Mouse (Mus musculus) forebrain, embryonic 10.5 days (tissue): ENCODE results near the gene Rnf187. TPM values are rescaled to one million over a fixed set of nuclear protein-coding genes. Genes with fewer than 3 reads are reported as not detected.

ENCODE experiments used
- DNase-seq: peaks from one replicate; pipeline ENCODE4 v3.0.0-alpha.2; 2017; ENCODE audit warnings: low spot score; ENCODE audit errors: extremely low spot score
- H3K27ac ChIP-seq: fragments of 300-500 bp; sonication (generic); 2 replicates; pipeline ENCODE4 v1.5.1; 2016; ENCODE audit warnings: mild to moderate bottlenecking
- H3K27me3 ChIP-seq: fragments of 300-500 bp; sonication (generic); 2 replicates; pipeline ENCODE4 v1.6.1; 2016; ENCODE audit warnings: mild to moderate bottlenecking; ENCODE audit not compliant: poor library complexity, severe bottlenecking
- H3K36me3 ChIP-seq: fragments of 300-500 bp; sonication (generic); replicated peaks from 2 replicates; pipeline ENCODE4 v1.6.1; 2016; ENCODE audit warnings: mild to moderate bottlenecking, moderate library complexity
- H3K4me1 ChIP-seq: fragments of 300-500 bp; sonication (generic); 2 replicates; pipeline ENCODE4 v1.6.1; 2016
- H3K4me3 ChIP-seq: fragments of 300-500 bp; sonication (generic); 2 replicates; pipeline ENCODE4 v1.5.1; 2016; ENCODE audit warnings: mild to moderate bottlenecking, moderate library complexity
- H3K9me3 ChIP-seq: fragments of 300-500 bp; sonication (generic); 2 replicates; pipeline ENCODE4 v1.6.1; 2016; ENCODE audit warnings: mild to moderate bottlenecking, moderate library complexity
- WGBS: fragments of 180-500 bp; shearing (Covaris S2); methylation state at CpG from one replicate; pipeline ENCODE4 v1.1.7; 2016; 5-methylcytosine and 5-hydroxymethylcytosine counted together
- polyA plus RNA-seq: library from polyadenylated mRNA; unstranded; fragments of >200 nt; fragmentation: Nextera tagmentation; extraction: Ambion mirVana; gene quantifications from 2 replicates; pipeline ENCODE4 v1.2.1, GENCODE M21; 2016

Gene Rnf187
- 265 and 273 TPM in 2 replicates for polyA plus RNA-seq

DNA sequence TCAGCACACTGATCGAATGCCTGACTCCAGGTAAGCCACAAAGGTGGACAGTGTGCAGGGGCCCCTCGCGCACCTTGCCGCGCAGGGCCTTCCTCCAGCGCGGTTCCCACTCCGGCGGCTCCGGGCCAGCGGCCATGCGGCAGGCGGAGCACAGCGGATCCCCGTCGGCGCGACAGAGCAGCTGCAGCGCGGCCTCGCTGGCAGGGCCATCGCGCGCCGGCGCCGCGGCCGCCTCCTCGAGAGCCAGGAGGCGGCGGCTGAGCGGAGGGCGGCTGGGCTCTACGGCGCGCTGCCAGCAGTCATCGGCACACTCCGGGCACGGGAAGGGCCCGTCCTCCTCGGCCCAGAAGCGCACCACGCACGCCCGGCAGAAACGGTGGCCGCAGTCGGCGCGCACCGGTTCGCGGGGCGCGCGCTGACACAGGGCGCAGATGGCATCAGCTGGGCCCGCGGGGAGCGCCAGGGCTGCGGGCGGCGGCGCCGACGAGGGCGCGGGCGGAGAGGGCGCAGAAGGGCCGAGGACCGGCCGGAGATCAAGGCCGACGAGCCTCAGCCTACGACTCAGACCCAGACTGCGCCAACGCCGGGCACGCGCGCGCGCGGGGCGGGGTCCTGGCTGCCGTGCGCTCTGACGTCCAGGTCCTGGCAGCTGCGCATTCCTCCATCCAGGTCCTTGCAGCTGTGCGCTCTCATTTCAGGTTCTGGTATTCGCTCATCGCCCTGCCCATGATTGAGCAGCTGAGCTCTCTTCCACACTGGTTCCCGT, at the start of gene Rnf187:
TSS of gene Rnf187 (minus strand) at position 595 of the 766 bp plus-strand sequence.
- DNase-seq, result peak; percentile 89
- no peaks in the 10 kb centered on the region for H3K9me3 ChIP-seq

GRCm38 (mm10) chr11:58985299-58985917, 46.7 kb upstream of the Rnf187 start:
- H3K9me3 ChIP-seq, result no peaks in the 10 kb centered on the region
- H3K27me3 ChIP-seq, result no peaks in the 10 kb centered on the region
- no peak overlapping the region for H3K4me3 ChIP-seq
- 95% methylated on average over 3 of the region's 3 CpGs for WGBS
- peaks cover 17% of the 10 kb centered on the region for H3K4me1 ChIP-seq
- H3K27ac ChIP-seq, result no peak overlapping the region
- peaks cover 98% of the 10 kb centered on the region for H3K36me3 ChIP-seq
- no peak for DNase-seq

More for the DNA sequence above, at the start of gene Rnf187:
- Histone ChIP-seq H3K27ac (peak within 1 kb of the TSS; percentile 96), H3K4me3 (peak within 1 kb of the TSS; percentile 86), H3K4me1 (peaks cover 24% of the 10 kb centered on the region), H3K36me3 (peaks cover 36% of the 10 kb centered on the region), H3K27me3 (no peaks in the 10 kb centered on the region)
- under 1% methylated on average over 95 of the region's 95 CpGs for WGBS

- 95% methylated on average over 7 of the region's 7 CpGs for WGBS
- Histone ChIP-seq H3K4me1 (peaks cover 25% of the 10 kb centered on the region), H3K27me3 (no peaks in the 10 kb centered on the region), H3K36me3 (peaks cover 94% of the 10 kb centered on the region), H3K27ac (no peak overlapping the region), H3K4me3 (no peak overlapping the region), H3K9me3 (no peaks in the 10 kb centered on the region)
- no peak for DNase-seq
These were observed 45.9 kb upstream of the Rnf187 start for GRCm38 (mm10) chr11:58984657-58985056.

DNA sequence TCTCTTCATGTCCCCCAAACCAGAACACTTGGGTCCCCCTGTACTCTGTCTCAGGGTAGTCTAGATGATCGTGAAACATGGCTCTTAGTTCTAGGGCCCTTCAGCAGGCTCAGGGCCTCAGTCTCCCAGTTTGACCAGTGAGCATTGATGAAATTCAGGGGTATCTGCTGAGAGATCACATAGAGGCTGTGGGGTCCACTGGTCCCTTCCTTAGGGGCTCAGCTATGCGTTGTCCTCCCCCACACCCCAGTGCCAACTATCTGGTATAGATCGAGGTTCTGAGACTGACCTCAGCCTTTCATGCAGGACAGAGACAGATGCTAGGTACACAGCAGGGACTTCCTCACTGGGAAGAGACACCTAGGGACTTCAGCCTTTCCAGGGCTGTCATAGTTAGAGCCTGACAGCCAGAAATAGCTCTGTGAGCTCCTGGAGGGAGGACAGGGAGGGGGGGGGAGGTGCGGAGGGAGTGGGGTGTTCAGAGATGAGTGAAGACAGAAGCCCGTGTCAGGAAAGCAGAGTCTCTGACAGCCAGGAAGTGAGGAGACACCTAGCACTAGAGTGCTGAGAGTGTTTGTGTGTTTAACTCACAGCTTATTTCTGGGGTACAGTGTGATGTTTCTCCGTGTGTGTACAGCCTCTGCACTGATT, 45.1 kb upstream of the Rnf187 start:
- Histone ChIP-seq H3K9me3 (no peaks in the 10 kb centered on the region), H3K27me3 (no peaks in the 10 kb centered on the region), H3K4me1 (peaks cover 33% of the 10 kb centered on the region), H3K4me3 (no peak overlapping the region), H3K36me3 (peaks cover 87% of the 10 kb centered on the region), H3K27ac (no peak overlapping the region)
- WGBS, result 93% methylated on average over 6 of the region's 6 CpGs
- no peak for DNase-seq

- peaks cover 75% of the 10 kb centered on the region for H3K36me3 ChIP-seq
- no peak overlapping the region for H3K4me3 ChIP-seq
- no peaks in the 10 kb centered on the region for H3K27me3 ChIP-seq
- no peaks in the 10 kb centered on the region for H3K9me3 ChIP-seq
- no peak for DNase-seq
- peaks cover 38% of the 10 kb centered on the region for H3K4me1 ChIP-seq
- 91% methylated on average over 18 of the region's 18 CpGs for WGBS
- no peak overlapping the region for H3K27ac ChIP-seq
These were observed 43.9 kb upstream of the Rnf187 start for GRCm38 (mm10) chr11:58982471-58983097.

DNA sequence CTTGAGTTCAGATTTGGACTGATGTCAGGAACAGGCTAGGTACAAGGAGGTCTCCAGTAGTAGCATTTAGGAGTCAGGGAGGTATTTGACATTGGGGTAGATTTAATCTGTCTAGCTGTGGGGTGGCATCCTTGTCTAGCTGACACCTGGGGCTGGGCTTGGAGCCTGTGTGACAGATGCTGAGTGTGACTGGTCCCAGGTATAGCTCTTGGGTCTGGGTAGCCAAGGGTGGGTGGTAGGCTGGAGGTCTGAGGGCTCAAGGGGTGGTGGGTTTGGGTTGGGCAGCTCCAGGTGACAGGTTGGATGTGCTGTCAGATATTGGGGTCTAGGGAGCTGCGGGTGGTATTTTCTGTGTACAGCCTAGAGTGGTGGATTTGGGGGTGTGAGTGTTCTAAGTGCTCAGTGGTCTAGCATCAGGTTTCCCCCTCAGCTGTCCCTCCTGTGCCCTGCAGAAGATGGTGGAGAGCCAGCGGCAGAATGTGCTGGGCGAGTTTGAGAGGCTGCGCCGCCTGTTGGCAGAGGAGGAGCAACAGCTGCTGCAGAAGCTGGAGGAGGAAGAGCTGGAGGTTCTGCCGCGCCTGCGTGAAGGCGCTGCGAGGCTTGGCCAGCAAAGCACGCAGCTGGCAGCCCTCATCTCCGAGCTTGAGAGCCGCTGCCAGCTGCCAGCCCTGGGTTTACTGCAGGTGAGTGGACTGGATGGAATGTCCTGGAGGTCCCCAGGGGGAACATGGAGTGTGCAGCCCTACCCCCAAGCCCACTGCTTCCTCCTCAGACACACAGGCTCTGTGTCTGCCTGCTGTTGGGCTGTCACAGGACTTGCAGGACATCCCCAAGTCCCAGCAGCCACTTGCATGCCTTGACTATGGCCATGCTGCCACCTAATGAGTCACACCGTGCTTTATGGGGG, 43.1 kb upstream of the Rnf187 start:
- H3K4me1 ChIP-seq, result peaks cover 44% of the 10 kb centered on the region
- no peak for DNase-seq
- 63% methylated on average over 14 of the region's 14 CpGs for WGBS
- no peak overlapping the region for H3K4me3 ChIP-seq
- no peak overlapping the region for H3K27ac ChIP-seq
- peaks cover 67% of the 10 kb centered on the region for H3K36me3 ChIP-seq
- no peaks in the 10 kb centered on the region for H3K27me3 ChIP-seq
- H3K9me3 ChIP-seq, result no peaks in the 10 kb centered on the region

DNA sequence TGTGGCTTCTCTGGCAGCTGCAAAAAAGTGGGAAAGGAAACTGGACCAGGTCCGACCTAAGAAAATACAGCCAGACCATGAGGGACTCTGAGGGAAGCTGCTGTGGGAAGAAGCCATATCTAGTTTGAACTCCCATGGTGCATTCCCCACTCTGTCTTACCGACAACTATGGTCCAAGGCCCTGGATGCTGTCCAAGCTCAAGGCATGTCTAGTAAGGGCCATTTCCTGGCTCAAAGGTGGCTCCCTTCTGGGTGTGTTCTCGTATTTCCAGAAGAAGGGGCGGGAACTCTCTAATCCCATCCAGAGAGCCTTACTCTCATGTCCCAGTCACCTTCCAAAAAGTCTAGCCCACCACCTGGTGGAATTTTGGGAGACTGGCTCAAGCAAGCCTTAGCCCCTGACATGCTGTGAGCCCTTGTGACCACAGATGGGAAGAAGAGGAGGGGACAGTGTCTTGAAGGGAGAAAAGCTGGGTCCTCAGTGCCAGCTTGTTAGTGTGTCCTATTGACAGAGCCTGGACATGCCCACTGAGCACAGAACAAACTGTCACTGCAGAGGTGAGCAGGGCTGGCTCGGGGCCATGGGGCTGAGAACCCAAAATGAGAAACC, 41.8 kb upstream of the Rnf187 start:
- Histone ChIP-seq H3K27me3 (no peaks in the 10 kb centered on the region), H3K9me3 (no peaks in the 10 kb centered on the region), H3K4me3 (peak overlapping the region; percentile 88; the same call in 1 of the 2 replicates), H3K36me3 (peaks cover 59% of the 10 kb centered on the region), H3K4me1 (peaks cover 57% of the 10 kb centered on the region), H3K27ac (no peak overlapping the region)
- no peak for DNase-seq
- 72% methylated on average over 5 of the region's 5 CpGs for WGBS

DNA sequence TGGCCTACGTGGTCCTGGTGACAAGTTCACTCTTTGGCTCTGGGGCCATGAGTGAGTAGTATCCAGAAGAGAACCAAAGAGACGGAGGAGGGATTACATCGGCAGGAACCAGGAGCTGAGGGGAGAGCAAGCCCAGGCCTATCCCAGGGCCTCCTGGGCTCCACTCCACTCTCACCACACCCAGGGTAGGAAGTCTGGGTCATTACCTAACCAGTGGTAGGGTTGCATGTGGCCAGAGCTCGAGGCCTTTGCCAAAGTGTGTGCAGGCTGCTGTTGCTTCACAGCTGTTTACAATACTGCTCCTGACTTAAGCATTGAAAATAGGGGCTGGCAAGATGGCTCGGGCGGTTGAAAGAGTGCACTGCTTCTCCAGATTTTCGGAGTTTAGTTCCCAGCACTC, 40.9 kb upstream of the Rnf187 start:
- Histone ChIP-seq H3K4me1 (peaks cover 59% of the 10 kb centered on the region), H3K27ac (no peak overlapping the region), H3K4me3 (peak overlapping the region; percentile 88), H3K9me3 (no peaks in the 10 kb centered on the region), H3K36me3 (peaks cover 57% of the 10 kb centered on the region), H3K27me3 (no peaks in the 10 kb centered on the region)
- DNase-seq, result no peak
- 86% methylated on average over 7 of the region's 7 CpGs for WGBS

DNA sequence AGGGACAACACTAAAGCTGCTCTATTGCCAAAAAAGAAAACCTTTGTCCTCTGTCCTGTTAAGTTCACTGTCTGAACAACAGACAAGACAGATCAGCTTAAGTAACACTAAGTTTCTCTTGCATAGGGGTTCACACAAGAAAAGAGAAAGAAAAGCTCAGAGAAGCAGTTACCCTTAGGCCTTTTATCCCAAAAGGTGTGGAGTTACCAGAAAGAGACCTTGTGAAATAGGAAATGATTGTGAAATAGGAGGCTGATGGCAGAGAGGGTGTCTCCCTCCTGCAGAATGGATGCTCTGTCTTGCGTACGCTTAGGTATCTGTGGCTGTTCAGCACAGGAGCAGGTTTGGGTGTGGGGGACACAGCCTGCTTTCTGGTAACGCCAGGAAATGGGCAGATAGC, 40.5 kb upstream of the Rnf187 start:
- WGBS, result 74% methylated on average over 3 of the region's 3 CpGs
- Histone ChIP-seq H3K27ac (no peak overlapping the region), H3K4me1 (peaks cover 59% of the 10 kb centered on the region), H3K9me3 (no peaks in the 10 kb centered on the region), H3K4me3 (peak overlapping the region; percentile 88), H3K36me3 (peaks cover 57% of the 10 kb centered on the region), H3K27me3 (no peaks in the 10 kb centered on the region)
- no peak for DNase-seq

DNA sequence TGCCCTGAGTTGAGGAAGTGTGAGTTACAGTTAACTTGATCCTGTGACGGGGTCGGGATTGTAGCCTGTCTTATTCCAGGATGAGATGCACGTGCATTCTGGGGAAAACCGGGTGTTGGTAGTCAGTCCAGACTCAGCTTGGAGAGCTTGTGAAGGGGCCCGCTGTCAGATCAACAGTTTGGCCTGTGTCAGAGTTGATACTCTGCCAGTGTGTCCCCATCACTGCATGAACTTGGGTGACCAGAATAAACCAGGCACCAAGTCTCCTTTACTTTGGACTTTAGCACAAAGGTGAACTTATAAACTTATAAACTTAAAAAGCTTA, 40.0 kb upstream of the Rnf187 start:
- Histone ChIP-seq H3K27ac (peak overlapping the region; percentile 89), H3K27me3 (no peaks in the 10 kb centered on the region), H3K9me3 (no peaks in the 10 kb centered on the region), H3K4me3 (peak overlapping the region; percentile 88), H3K36me3 (peaks cover 57% of the 10 kb centered on the region), H3K4me1 (peaks cover 59% of the 10 kb centered on the region)
- 4% methylated on average over 5 of the region's 5 CpGs for WGBS
- DNase-seq, result no peak

- H3K27ac ChIP-seq, result peak within 1 kb of the TSS; percentile 89
- peak within 1 kb of the TSS; percentile 88 for H3K4me3 ChIP-seq
- no peaks in the 10 kb centered on the region for H3K9me3 ChIP-seq
- DNase-seq, result peak; percentile 80
- under 1% methylated on average over 64 of the region's 64 CpGs for WGBS
- no peaks in the 10 kb centered on the region for H3K27me3 ChIP-seq
- H3K36me3 ChIP-seq, result peaks cover 53% of the 10 kb centered on the region
- peaks cover 59% of the 10 kb centered on the region for H3K4me1 ChIP-seq
These were observed 39.5 kb upstream of the Rnf187 start, which contains the start of gene Trim11 for GRCm38 (mm10) chr11:58978027-58978705. Gene Trim11 (plus strand): TSS chr11:58978093.
